Mouse (Mus musculus) midbrain, embryonic 12.5 days (tissue): ENCODE data around the gene Myom3. TPM values are rescaled to one million over a fixed set of nuclear protein-coding genes. Genes with fewer than 3 reads are reported as not detected.
"Not testable (repeated sequence)": the region's sequence is repeated elsewhere in the genome, so short reads cannot be mapped to it uniquely, and the experiment has no call there.

Experiments used
- ATAC-seq: fragments of 200-750 bp; cut with Nextera tagmentation; 2 replicates; pipeline ENCODE4 v1.8.0; 2017; ENCODE audit warnings: low read depth, moderate TSS enrichment, moderate library complexity; ENCODE audit not compliant: low FRiP score
- H3K27ac ChIP-seq: fragments of 300-500 bp; sonication (generic); replicated peaks from 2 replicates; pipeline ENCODE4 v1.5.1; 2016; ENCODE audit warnings: mild to moderate bottlenecking
- H3K27me3 ChIP-seq: fragments of 300-500 bp; sonication (generic); 2 replicates; pipeline ENCODE4 v1.6.1; 2016; ENCODE audit warnings: mild to moderate bottlenecking
- H3K36me3 ChIP-seq: fragments of 300-500 bp; sonication (generic); 2 replicates; pipeline ENCODE4 v1.6.1; 2016
- H3K4me1 ChIP-seq: fragments of 300-500 bp; sonication (generic); 2 replicates; pipeline ENCODE4 v1.6.1; 2016
- H3K4me2 ChIP-seq: fragments of 300-500 bp; sonication (generic); replicated peaks from 2 replicates; pipeline ENCODE4 v1.6.1; 2016; ENCODE audit warnings: mild to moderate bottlenecking, moderate library complexity
- H3K4me3 ChIP-seq: fragments of 300-500 bp; sonication (generic); 2 replicates; pipeline ENCODE4 v1.5.1; 2016; ENCODE audit warnings: mild to moderate bottlenecking
- H3K9ac ChIP-seq: fragments of 300-500 bp; sonication (generic); replicated peaks from 2 replicates; pipeline ENCODE4 v1.6.1; 2016; ENCODE audit warnings: mild to moderate bottlenecking, moderate library complexity
- H3K9me3 ChIP-seq: fragments of 300-500 bp; sonication (generic); 2 replicates; pipeline ENCODE4 v1.6.1; 2016; ENCODE audit warnings: mild to moderate bottlenecking
- WGBS: fragments of 180-500 bp; shearing (Covaris S2); methylation state at CpG from one replicate; pipeline ENCODE4 v1.1.7; 2016; 5-methylcytosine and 5-hydroxymethylcytosine counted together
- polyA plus RNA-seq: library from polyadenylated mRNA; unstranded; fragments of >200 nt; fragmentation: Nextera tagmentation; extraction: Ambion mirVana; gene quantifications from 2 replicates; pipeline ENCODE4 v1.2.1, GENCODE M21; 2016

Myom3 gene
- polyA plus RNA-seq: 0.03 and 0.12 TPM in 2 replicates

GRCm38 (mm10) chr4:135759356-135759976 is at the start of gene Myom3:
Myom3 (plus strand) TSS chr4:135759715.
- Histone ChIP-seq H3K27me3 (peaks cover 4% of the 10 kb centered on the region; the same call in 1 of the 2 replicates), H3K27ac (no peak within 1 kb of the TSS), H3K9ac (no peak within 1 kb of the TSS), H3K36me3 (no peaks in the 10 kb centered on the region), H3K4me2 (no peak within 1 kb of the TSS), H3K4me3 (no peak within 1 kb of the TSS), H3K4me1 (peaks cover 11% of the 10 kb centered on the region; the same call in 1 of the 2 replicates), H3K9me3 (peaks cover 3% of the 10 kb centered on the region; the same call in 1 of the 2 replicates)
- no peak for ATAC-seq
- 57% methylated on average over 10 of the region's 10 CpGs for WGBS

- no peak overlapping the region for H3K4me3 ChIP-seq
- no peaks in the 10 kb centered on the region for H3K36me3 ChIP-seq
- no peak overlapping the region for H3K27ac ChIP-seq
- no peaks in the 10 kb centered on the region for H3K27me3 ChIP-seq
- no peaks in the 10 kb centered on the region for H3K9me3 ChIP-seq
- H3K4me2 ChIP-seq: no peak overlapping the region
- ATAC-seq: no peak
- no peak overlapping the region for H3K9ac ChIP-seq
- 84% methylated on average over 3 of the region's 3 CpGs for WGBS
- H3K4me1 ChIP-seq: no peaks in the 10 kb centered on the region
These were observed 49.1 kb upstream of the Myom3 start for GRCm38 (mm10) chr4:135710392-135710791.

- Histone ChIP-seq H3K9me3 (no peaks in the 10 kb centered on the region), H3K27ac (no peak overlapping the region), H3K4me2 (no peak overlapping the region), H3K36me3 (no peaks in the 10 kb centered on the region), H3K27me3 (no peaks in the 10 kb centered on the region), H3K9ac (no peak overlapping the region), H3K4me3 (no peak overlapping the region), H3K4me1 (no peaks in the 10 kb centered on the region)
- no peak for ATAC-seq
- 91% methylated on average over 8 of the region's 8 CpGs for WGBS
These were observed 44.7 kb upstream of the Myom3 start for GRCm38 (mm10) chr4:135714776-135715175.

- H3K4me3 ChIP-seq, H3K27ac ChIP-seq, H3K27me3 ChIP-seq, H3K4me2 ChIP-seq, H3K9ac ChIP-seq, ATAC-seq, H3K4me1 ChIP-seq, H3K9me3 ChIP-seq, H3K36me3 ChIP-seq: not testable (repeated sequence)
- 96% methylated on average over 11 of the region's 11 CpGs for WGBS
These were observed 43.1 kb upstream of the Myom3 start for GRCm38 (mm10) chr4:135716438-135716837.

- 81% methylated on average over 17 of the region's 17 CpGs for WGBS
- Histone ChIP-seq H3K9me3 (peaks cover 5% of the 10 kb centered on the region; the same call in 1 of the 2 replicates), H3K9ac (no peak overlapping the region), H3K4me3 (no peak overlapping the region), H3K36me3 (no peaks in the 10 kb centered on the region), H3K27me3 (0 out of 2 replicates have a peak, but pooled peaks cover 4% of the 10 kb centered on the region), H3K4me2 (no peak overlapping the region), H3K27ac (no peak overlapping the region), H3K4me1 (no peaks in the 10 kb centered on the region)
- ATAC-seq: no peak
These were observed 36.8 kb upstream of the Myom3 start for GRCm38 (mm10) chr4:135722540-135723290.

GRCm38 (mm10) chr4:135726416-135726815 is 33.1 kb upstream of the Myom3 start:
- H3K36me3 ChIP-seq: no peaks in the 10 kb centered on the region
- no peak overlapping the region for H3K27ac ChIP-seq
- peaks cover 5% of the 10 kb centered on the region; the same call in 1 of the 2 replicates for H3K9me3 ChIP-seq
- no peak overlapping the region for H3K9ac ChIP-seq
- H3K4me3 ChIP-seq: no peak overlapping the region
- no peaks in the 10 kb centered on the region for H3K4me1 ChIP-seq
- H3K27me3 ChIP-seq: peaks cover 14% of the 10 kb centered on the region
- ATAC-seq: no peak
- no peak overlapping the region for H3K4me2 ChIP-seq
- 84% methylated on average over 11 of the region's 11 CpGs for WGBS

GRCm38 (mm10) chr4:135727817-135728216 is 31.7 kb upstream of the Myom3 start, which contains the start of gene Il22ra1:
Il22ra1 (plus strand) TSS chr4:135728172.
- Histone ChIP-seq H3K27me3 (peaks cover 11% of the 10 kb centered on the region), H3K4me2 (no peak within 1 kb of the TSS), H3K9ac (no peak within 1 kb of the TSS), H3K27ac (no peak within 1 kb of the TSS), H3K4me1 (no peaks in the 10 kb centered on the region), H3K9me3 (peaks cover 2% of the 10 kb centered on the region; the same call in 1 of the 2 replicates), H3K36me3 (no peaks in the 10 kb centered on the region), H3K4me3 (no peak within 1 kb of the TSS)
- ATAC-seq: no peak
- 56% methylated on average over 14 of the region's 14 CpGs for WGBS

GRCm38 (mm10) chr4:135730204-135730603 is 29.3 kb upstream of the Myom3 start:
- no peak for ATAC-seq
- H3K9ac ChIP-seq: no peak overlapping the region
- H3K27ac ChIP-seq: no peak overlapping the region
- H3K9me3 ChIP-seq: 0 out of 2 replicates have a peak, but pooled peaks cover 7% of the 10 kb centered on the region
- H3K4me2 ChIP-seq: no peak overlapping the region
- no peaks in the 10 kb centered on the region for H3K36me3 ChIP-seq
- no peaks in the 10 kb centered on the region for H3K4me1 ChIP-seq
- H3K4me3 ChIP-seq: no peak overlapping the region
- H3K27me3 ChIP-seq: peaks cover 11% of the 10 kb centered on the region
- WGBS: 79% methylated on average over 9 of the region's 9 CpGs

GRCm38 (mm10) chr4:135730951-135731350 is 28.6 kb upstream of the Myom3 start:
- Histone ChIP-seq H3K27ac (no peak overlapping the region), H3K36me3 (no peaks in the 10 kb centered on the region), H3K4me3 (no peak overlapping the region), H3K9me3 (0 out of 2 replicates have a peak, but pooled peaks cover 7% of the 10 kb centered on the region), H3K27me3 (peaks cover 11% of the 10 kb centered on the region), H3K9ac (no peak overlapping the region), H3K4me1 (no peaks in the 10 kb centered on the region), H3K4me2 (no peak overlapping the region)
- no peak for ATAC-seq
- 83% methylated on average over 8 of the region's 8 CpGs for WGBS

GRCm38 (mm10) chr4:135733901-135734300 is 25.6 kb upstream of the Myom3 start:
- Histone ChIP-seq H3K4me1 (0 out of 2 replicates have a peak, but pooled peaks cover 2% of the 10 kb centered on the region), H3K27me3 (peaks cover 11% of the 10 kb centered on the region), H3K9me3 (0 out of 2 replicates have a peak, but pooled peaks cover 7% of the 10 kb centered on the region), H3K4me2 (no peak overlapping the region), H3K36me3 (no peaks in the 10 kb centered on the region), H3K27ac (no peak overlapping the region), H3K9ac (no peak overlapping the region), H3K4me3 (no peak overlapping the region)
- ATAC-seq: no peak
- 95% methylated on average over 14 of the region's 14 CpGs for WGBS

GRCm38 (mm10) chr4:135736903-135737302 is 22.6 kb upstream of the Myom3 start:
- Histone ChIP-seq H3K4me1 (0 out of 2 replicates have a peak, but pooled peaks cover 2% of the 10 kb centered on the region), H3K27ac (no peak overlapping the region), H3K4me3 (no peak overlapping the region), H3K27me3 (no peaks in the 10 kb centered on the region), H3K4me2 (no peak overlapping the region), H3K9me3 (0 out of 2 replicates have a peak, but pooled peaks cover 7% of the 10 kb centered on the region), H3K9ac (no peak overlapping the region), H3K36me3 (no peaks in the 10 kb centered on the region)
- no peak for ATAC-seq
- 81% methylated on average over 3 of the region's 3 CpGs for WGBS

- no peak for ATAC-seq
- Histone ChIP-seq H3K4me2 (no peak overlapping the region), H3K9ac (no peak overlapping the region), H3K27me3 (no peaks in the 10 kb centered on the region), H3K4me3 (no peak overlapping the region), H3K9me3 (0 out of 2 replicates have a peak, but pooled peaks cover 7% of the 10 kb centered on the region), H3K36me3 (no peaks in the 10 kb centered on the region), H3K4me1 (0 out of 2 replicates have a peak, but pooled peaks cover 2% of the 10 kb centered on the region), H3K27ac (no peak overlapping the region)
- WGBS: 68% methylated on average over 5 of the region's 5 CpGs
These were observed 21.3 kb upstream of the Myom3 start for GRCm38 (mm10) chr4:135738237-135738636.
